Mouse (Mus musculus) MEL (cell line): ENCODE measurements around the gene Atg4b.

Source experiments
- CHD1 ChIP-seq: IDR thresholded peaks from 2 replicates; pipeline ENCODE4 v1.6.1; 2012; ENCODE audit warnings: low read depth, mild to moderate bottlenecking, inconsistent platforms, low read length, improper control_type of control experiment
- CTCF ChIP-seq, 3 experiments: IDR thresholded peaks in 2 of 3; conservative IDR thresholded peaks in 1 of 3; 2 replicates each; pipeline ENCODE4 v1.5.1; 2011 to 2012; ENCODE audit warnings: low read length in 3 of 3, low read depth in 2 of 3, mild to moderate bottlenecking in 2 of 3, improper control_type of control experiment in 1 of 3, inconsistent platforms in 1 of 3, mixed read lengths in 1 of 3, moderate library complexity in 1 of 3; ENCODE audit not compliant: control insufficient read depth in 1 of 3, insufficient read depth in 1 of 3, poor library complexity in 1 of 3, severe bottlenecking in 1 of 3
- E2F4 ChIP-seq: IDR thresholded peaks from 2 replicates; pipeline ENCODE4 v1.6.1; 2011; ENCODE audit warnings: low read depth, low read length, improper control_type of control experiment, borderline replicate concordance
- ELF1 ChIP-seq: IDR thresholded peaks from 2 replicates; pipeline ENCODE4 v1.6.1; 2014; ENCODE audit warnings: low read depth, mild to moderate bottlenecking, inconsistent platforms, low read length, improper control_type of control experiment, moderate library complexity
- GATA1 ChIP-seq: IDR thresholded peaks from 2 replicates; pipeline ENCODE4 v1.6.1; 2011; ENCODE audit warnings: low read depth, low read length, improper control_type of control experiment
- MAX ChIP-seq: IDR thresholded peaks from 2 replicates; pipeline ENCODE4 v1.6.1; 2011; ENCODE audit warnings: low read length, improper control_type of control experiment
- POLR2A ChIP-seq, 2 experiments: IDR thresholded peaks; 2 replicates each; pipeline ENCODE4 v1.6.1; 2011 to 2012; ENCODE audit warnings: low read length in 2 of 2, mild to moderate bottlenecking in 2 of 2, control low read depth in 1 of 2, improper control_type of control experiment in 1 of 2, low read depth in 1 of 2, moderate library complexity in 1 of 2; ENCODE audit not compliant: control insufficient read depth in 1 of 2, insufficient read depth in 1 of 2, poor library complexity in 1 of 2
- POLR2AphosphoS5 ChIP-seq: IDR thresholded peaks from 2 replicates; pipeline ENCODE4 v1.6.1; 2012; ENCODE audit warnings: low read depth, borderline replicate concordance, mild to moderate bottlenecking, inconsistent platforms, low read length, moderate library complexity, mixed read lengths
- RAD21 ChIP-seq: IDR thresholded peaks from 2 replicates; pipeline ENCODE4 v1.6.1; 2011; ENCODE audit warnings: mild to moderate bottlenecking, low read depth, low read length, improper control_type of control experiment

GRCm38 (mm10) chr1:93737711-93738110 lies 13.6 kb upstream of the Atg4b start:
- TF ChIP-seq CHD1, result no peak
- TF ChIP-seq POLR2A (IDR thresholded peaks at IDR 0.05; ENCODE audit: control insufficient read depth in 1 of 2, insufficient read depth in 1 of 2, low read depth in 1 of 2, low read length in 2 of 2, poor library complexity in 1 of 2), result no peak
- TF ChIP-seq MAX, result no peak
- no peak for TF ChIP-seq CTCF (IDR thresholded peaks at IDR 0.05 in 2 of 3, conservative IDR thresholded peaks at IDR 0.05 in 1 of 3; ENCODE audit: control insufficient read depth in 1 of 3, insufficient read depth in 1 of 3, low read depth in 2 of 3, low read length in 3 of 3, poor library complexity in 1 of 3, severe bottlenecking in 1 of 3)
- TF ChIP-seq ELF1, result no peak
- TF ChIP-seq GATA1, result no peak
- TF ChIP-seq POLR2AphosphoS5, result no peak
- TF ChIP-seq RAD21, result no peak
- TF ChIP-seq E2F4, result no peak
